Mouse (Mus musculus): ENCODE measurements around the gene Wif1. TPM values are rescaled to one million over a fixed set of nuclear protein-coding genes. Genes with fewer than 3 reads are reported as not detected.

Gene Wif1
- polyA plus RNA-seq, 1 experiment from 2014 or later = 7.5 TPM

GRCm38 (mm10) chr10:121056823-121057222, 23.1 kb downstream of the Wif1 start:
- no peaks in the 10 kb centered on the region for H3K36me3 ChIP-seq (ENCODE audit: insufficient read depth)
- ATAC-seq (ENCODE audit: insufficient read depth) (no peak), DNase-seq (peak; percentile 26)
- no peak overlapping the region for H3K9ac ChIP-seq
- H3K4me2 ChIP-seq = no peak overlapping the region
- TF ChIP-seq CTCF (IDR thresholded peaks at IDR 0.05; ENCODE audit: low read depth) = peak; percentile 42
- 55% methylated on average over 6 of the region's 6 CpGs for WGBS
- no peaks in the 10 kb centered on the region for H3K27me3 ChIP-seq (ENCODE audit: insufficient read depth, low read length)
- H3K4me1 ChIP-seq (ENCODE audit: insufficient read depth) = peaks cover 18% of the 10 kb centered on the region
- no peak overlapping the region for H3K4me3 ChIP-seq (ENCODE audit: low read depth, low read length)
- H3K9me3 ChIP-seq (ENCODE audit: low read depth, low read length) = no peaks in the 10 kb centered on the region
- H3K27ac ChIP-seq (ENCODE audit: low read depth) = no peak overlapping the region

DNA sequence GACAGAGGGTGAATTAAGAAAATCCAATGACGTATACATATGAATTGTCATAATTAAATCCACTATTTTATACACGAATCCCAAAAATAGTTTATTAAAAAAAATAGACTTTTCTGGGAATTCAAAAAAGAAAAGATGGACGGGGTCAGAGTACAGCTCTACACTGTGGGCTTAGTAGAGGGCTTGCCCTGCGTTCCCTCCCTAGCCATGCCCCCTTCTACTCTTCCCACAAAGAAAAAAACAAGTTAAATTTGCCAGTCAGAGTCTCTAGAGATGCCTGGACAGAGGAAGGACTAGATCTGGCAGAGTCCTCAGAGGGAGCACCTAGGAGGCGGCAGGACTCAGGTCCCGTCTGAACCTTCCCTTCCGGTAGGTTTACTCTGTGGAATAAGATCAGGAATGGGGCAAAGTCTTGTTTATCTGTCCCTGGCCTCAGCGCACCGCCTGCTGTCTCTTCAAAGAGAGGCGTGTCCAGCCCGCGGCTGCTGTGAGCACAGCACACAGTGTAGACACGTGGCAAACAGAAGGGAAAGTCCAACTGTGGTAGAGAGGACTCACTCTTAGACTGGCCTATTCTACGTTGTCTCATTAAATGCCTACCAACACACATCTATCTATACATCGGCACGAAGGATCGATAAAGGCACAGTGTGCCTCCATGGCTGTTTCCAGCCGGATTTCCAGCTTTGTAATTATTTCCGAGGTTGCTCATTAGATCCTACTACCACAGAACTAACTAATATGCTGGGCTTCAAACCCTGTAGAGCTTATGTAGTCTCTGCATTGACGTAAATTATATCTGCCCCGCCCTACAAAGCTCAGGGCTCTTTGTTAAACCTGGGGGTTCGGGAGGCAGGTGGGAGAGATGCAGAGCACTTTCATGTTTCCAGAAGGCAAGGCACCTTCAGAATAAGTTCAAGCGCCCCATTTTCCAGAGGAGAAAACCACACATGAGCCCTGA, 25.6 kb downstream of the Wif1 start:
- Histone ChIP-seq H3K9ac (no peak overlapping the region), H3K27me3 (ENCODE audit: insufficient read depth, low read length) (no peaks in the 10 kb centered on the region), H3K9me3 (ENCODE audit: low read depth, low read length) (no peaks in the 10 kb centered on the region), H3K36me3 (ENCODE audit: insufficient read depth) (no peaks in the 10 kb centered on the region), H3K4me3 (ENCODE audit: low read depth, low read length) (no peak overlapping the region), H3K4me1 (ENCODE audit: insufficient read depth) (peaks cover 18% of the 10 kb centered on the region), H3K27ac (ENCODE audit: low read depth) (no peak overlapping the region), H3K4me2 (no peak overlapping the region)
- no peak for TF ChIP-seq CTCF (IDR thresholded peaks at IDR 0.05; ENCODE audit: low read depth)
- ATAC-seq (ENCODE audit: insufficient read depth) = no peak
- 65% methylated on average over 23 of the region's 23 CpGs for WGBS
- peak; percentile 44 for DNase-seq

GRCm38 (mm10) chr10:121061336-121061835, 27.6 kb downstream of the Wif1 start:
- 80% methylated on average over 5 of the region's 5 CpGs for WGBS
- DNase-seq = no peak
- Histone ChIP-seq H3K4me1 (ENCODE audit: insufficient read depth) (peaks cover 8% of the 10 kb centered on the region), H3K4me3 (ENCODE audit: low read depth, low read length) (no peak overlapping the region), H3K36me3 (ENCODE audit: insufficient read depth) (no peaks in the 10 kb centered on the region), H3K4me2 (no peak overlapping the region), H3K9me3 (ENCODE audit: low read depth, low read length) (no peaks in the 10 kb centered on the region), H3K27ac (ENCODE audit: low read depth) (no peak overlapping the region), H3K9ac (no peak overlapping the region), H3K27me3 (ENCODE audit: insufficient read depth, low read length) (no peaks in the 10 kb centered on the region)
- no peak for ATAC-seq (ENCODE audit: insufficient read depth)
- no peak for TF ChIP-seq CTCF (IDR thresholded peaks at IDR 0.05; ENCODE audit: low read depth)

GRCm38 (mm10) chr10:121062704-121063103, 28.9 kb downstream of the Wif1 start:
- ATAC-seq (ENCODE audit: insufficient read depth) (no peak), DNase-seq (no peak)
- H3K9ac ChIP-seq = no peak overlapping the region
- TF ChIP-seq CTCF (IDR thresholded peaks at IDR 0.05; ENCODE audit: low read depth) = no peak
- H3K4me1 ChIP-seq (ENCODE audit: insufficient read depth) = 0 out of 2 replicates have a peak, but pooled peaks cover 3% of the 10 kb centered on the region
- H3K4me3 ChIP-seq (ENCODE audit: low read depth, low read length) = no peak overlapping the region
- H3K36me3 ChIP-seq (ENCODE audit: insufficient read depth) = no peaks in the 10 kb centered on the region
- no peaks in the 10 kb centered on the region for H3K9me3 ChIP-seq (ENCODE audit: low read depth, low read length)
- H3K27ac ChIP-seq (ENCODE audit: low read depth) = no peak overlapping the region
- H3K27me3 ChIP-seq (ENCODE audit: insufficient read depth, low read length) = no peaks in the 10 kb centered on the region
- H3K4me2 ChIP-seq = no peak overlapping the region
- WGBS = 64% methylated on average over 8 of the region's 8 CpGs

DNA sequence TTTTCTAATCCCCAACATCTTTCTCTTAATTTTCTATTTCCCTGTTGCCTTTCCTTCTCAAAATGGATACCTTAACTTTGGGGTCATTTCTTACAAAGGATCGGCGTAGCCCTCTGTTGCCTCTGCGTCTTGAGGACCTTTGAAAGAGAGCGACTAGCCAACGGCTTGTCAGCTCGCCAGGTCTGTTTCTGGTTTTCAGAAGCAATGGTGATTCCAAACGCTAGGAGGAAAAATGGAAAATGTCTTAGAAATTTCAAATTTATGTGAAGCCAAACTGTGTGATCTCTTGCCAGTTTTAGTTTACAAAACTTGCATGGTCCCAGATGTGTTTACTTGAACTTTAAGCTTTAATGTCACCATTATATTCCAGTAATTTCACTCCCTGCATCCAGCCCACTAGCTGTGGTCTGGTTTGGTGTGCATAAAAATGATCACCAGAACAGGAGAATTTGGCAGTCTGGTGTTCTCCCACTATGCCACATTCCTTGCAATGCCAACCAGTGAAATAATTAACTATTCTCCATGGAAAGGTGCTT, 33.7 kb downstream of the Wif1 start:
- peak; percentile 21; the same call in 1 of the 2 replicates for TF ChIP-seq CTCF (IDR thresholded peaks at IDR 0.05; ENCODE audit: low read depth)
- Histone ChIP-seq H3K4me1 (ENCODE audit: insufficient read depth) (0 out of 2 replicates have a peak, but pooled peaks cover 3% of the 10 kb centered on the region), H3K4me3 (ENCODE audit: low read depth, low read length) (no peak overlapping the region), H3K27me3 (ENCODE audit: insufficient read depth, low read length) (no peaks in the 10 kb centered on the region), H3K27ac (ENCODE audit: low read depth) (no peak overlapping the region), H3K36me3 (ENCODE audit: insufficient read depth) (no peaks in the 10 kb centered on the region), H3K9ac (no peak overlapping the region), H3K4me2 (no peak overlapping the region), H3K9me3 (ENCODE audit: low read depth, low read length) (no peaks in the 10 kb centered on the region)
- DNase-seq = peak; percentile 88
- peak; percentile 81 for ATAC-seq (ENCODE audit: insufficient read depth)
- 45% methylated on average over 7 of the region's 7 CpGs for WGBS

GRCm38 (mm10) chr10:121068003-121068402, 34.2 kb downstream of the Wif1 start:
- H3K4me2 ChIP-seq = no peak overlapping the region

GRCm38 (mm10) chr10:121070742-121071141, 37.0 kb downstream of the Wif1 start:
- Histone ChIP-seq H3K4me2 (no peak overlapping the region), H3K4me1 (ENCODE audit: insufficient read depth) (0 out of 2 replicates have a peak, but pooled peaks cover 3% of the 10 kb centered on the region), H3K4me3 (ENCODE audit: low read depth, low read length) (no peak overlapping the region), H3K27ac (ENCODE audit: low read depth) (no peak overlapping the region), H3K9ac (no peak overlapping the region), H3K9me3 (ENCODE audit: low read depth, low read length) (no peaks in the 10 kb centered on the region), H3K36me3 (ENCODE audit: insufficient read depth) (no peaks in the 10 kb centered on the region), H3K27me3 (ENCODE audit: insufficient read depth, low read length) (no peaks in the 10 kb centered on the region)
- 66% methylated on average over 7 of the region's 7 CpGs for WGBS
- TF ChIP-seq CTCF (IDR thresholded peaks at IDR 0.05; ENCODE audit: low read depth) = peak; percentile 50
- ATAC-seq (ENCODE audit: insufficient read depth) (no peak), DNase-seq (peak; percentile 48)

More at GRCm38 (mm10) chr10:121068003-121068402, 34.2 kb downstream of the Wif1 start:
- Histone ChIP-seq H3K9ac (no peak overlapping the region), H3K9me3 (ENCODE audit: low read depth, low read length) (no peaks in the 10 kb centered on the region), H3K4me3 (ENCODE audit: low read depth, low read length) (no peak overlapping the region), H3K4me1 (ENCODE audit: insufficient read depth) (0 out of 2 replicates have a peak, but pooled peaks cover 3% of the 10 kb centered on the region), H3K36me3 (ENCODE audit: insufficient read depth) (no peaks in the 10 kb centered on the region), H3K27ac (ENCODE audit: low read depth) (no peak overlapping the region), H3K27me3 (ENCODE audit: insufficient read depth, low read length) (no peaks in the 10 kb centered on the region)
- WGBS = 29% methylated on average over 1 of the region's 1 CpGs
- DNase-seq (no peak), ATAC-seq (ENCODE audit: insufficient read depth) (peak; percentile 60; the same call in 1 of the 2 replicates)
- TF ChIP-seq CTCF (IDR thresholded peaks at IDR 0.05; ENCODE audit: low read depth) = no peak
